ENCODE assay signal across 9 mouse cellular contexts in genomic region chr3:36181519-36181918, GRCm38 (mm10). TPM values are rescaled to one million over a fixed set of nuclear protein-coding genes. Genes with fewer than 3 reads are reported as not detected.
DNase-seq lines count a peak whose midpoint lies in the region; ATAC-seq and TF ChIP-seq lines count a peak whose summit lies in the region.
"Had no signal": no experiment of that assay in that cellular context is flagged by ENCODE, and none has a peak within 500 bp of the region (broad histone marks: within the 10 kb centered on the region; RNA-seq: fewer than 3 reads in every experiment).

No protein-coding gene starts in this region.

- H3K4me1 ChIP-seq in neural tube, embryonic 15.5 days = no peaks in the 10 kb centered on the region
- no peaks in the 10 kb centered on the region for H3K4me1 ChIP-seq in lung, adult 2 months (ENCODE audit: control insufficient read depth, insufficient read depth, low read length)
- no peaks in the 10 kb centered on the region for H3K4me1 ChIP-seq in stomach, postnatal 0 days (replicated peaks; ENCODE audit: control insufficient read depth, insufficient read depth)

- no peak overlapping the region for H3K4me2 ChIP-seq in neural tube, embryonic 15.5 days
- no peak overlapping the region for H3K4me2 ChIP-seq in stomach, postnatal 0 days (replicated peaks; ENCODE audit: low read depth)
- H3K4me2 ChIP-seq: heart, embryonic 13.5 days had no signal

- no peaks in the 10 kb centered on the region for H3K9me3 ChIP-seq in neural tube, embryonic 15.5 days (replicated peaks)
- H3K9me3 ChIP-seq in stomach, postnatal 0 days (ENCODE audit: control insufficient read depth, low read length) = no peaks in the 10 kb centered on the region
- H3K9me3 ChIP-seq: heart, embryonic 13.5 days had no signal

- TF ChIP-seq EP300 in stomach, postnatal 0 days (optimal IDR thresholded peaks at IDR 0.05) = no peak

- no peak overlapping the region for H3K4me3 ChIP-seq in neural tube, embryonic 15.5 days (replicated peaks)
- no peak overlapping the region for H3K4me3 ChIP-seq in lung, adult 2 months (replicated peaks; ENCODE audit: extremely low read depth, low read depth, low read length)
- no peak overlapping the region for H3K4me3 ChIP-seq in stomach, postnatal 0 days (ENCODE audit: low read depth, low read length)
- H3K4me3 ChIP-seq: heart, embryonic 13.5 days had no signal

- no peak for ATAC-seq in cerebellum, adult (ENCODE audit: insufficient number of reproducible peaks, low FRiP score, low TSS enrichment)
- ATAC-seq in neural tube, embryonic 15.5 days (ENCODE audit: low FRiP score) = no peak
- no peak for ATAC-seq in stomach, postnatal 0 days (ENCODE audit: low FRiP score, low TSS enrichment)

- TF ChIP-seq POLR2A in lung, adult 2 months (IDR thresholded peaks at IDR 0.05; ENCODE audit: borderline replicate concordance, extremely low read depth, low read depth, low read length) = no peak

- no peaks in the 10 kb centered on the region for H3K27me3 ChIP-seq in neural tube, embryonic 15.5 days (replicated peaks)
- no peaks in the 10 kb centered on the region for H3K27me3 ChIP-seq in stomach, postnatal 0 days (ENCODE audit: control insufficient read depth, insufficient read depth, low read length)
- H3K27me3 ChIP-seq: heart, embryonic 13.5 days had no signal

- no peak overlapping the region for H3K9ac ChIP-seq in neural tube, embryonic 15.5 days (replicated peaks)
- no peak overlapping the region for H3K9ac ChIP-seq in stomach, postnatal 0 days (ENCODE audit: low read length)
- H3K9ac ChIP-seq: heart, embryonic 13.5 days had no signal

- DNase-seq in cerebellum, adult 11 months = peak; percentile 14
- DNase-seq in neural tube, embryonic 10.5 days (ENCODE audit: extremely low spot score, low spot score) = peak; percentile 26
- peak; percentile 73 to 82 for DNase-seq in cerebellum, postnatal 10 days
- peak; percentile 70 for DNase-seq in heart, postnatal 4 days
- peak; percentile 7 for DNase-seq in lung, adult 2 months
- peak; percentile 51 for DNase-seq in stomach, postnatal 0 days (ENCODE audit: low spot score)

- no peak overlapping the region for H3K27ac ChIP-seq in neural tube, embryonic 15.5 days (replicated peaks)
- H3K27ac ChIP-seq in stomach, postnatal 0 days (replicated peaks) = no peak overlapping the region
- H3K27ac ChIP-seq: heart, embryonic 13.5 days had no signal

- H3K36me3 ChIP-seq in neural tube, embryonic 15.5 days = no peaks in the 10 kb centered on the region
- no peaks in the 10 kb centered on the region for H3K36me3 ChIP-seq in stomach, postnatal 0 days (ENCODE audit: control insufficient read depth, insufficient read depth, low read length)
- H3K36me3 ChIP-seq: heart, embryonic 13.5 days had no signal

- WGBS in neural tube, embryonic 15.5 days = 7% methylated on average over 4 of the region's 4 CpGs
- WGBS in lung, adult 2 months = 9% methylated on average over 4 of the region's 4 CpGs
- 5% methylated on average over 4 of the region's 4 CpGs for WGBS in stomach, postnatal 0 days

- no peak for TF ChIP-seq CTCF in lung, adult 2 months (IDR thresholded peaks at IDR 0.05; ENCODE audit: insufficient read depth, low read length)
- peak; percentile 73 for TF ChIP-seq CTCF in stomach, postnatal 0 days (IDR thresholded peaks at IDR 0.05; ENCODE audit: low read depth)

RNA-seq across cellular contexts. Expression of gene D3Ertd254e, which starts 30.7 kb away (rescaled TPM):
- polyA plus RNA-seq in neural tube, embryonic 15.5 days (2015; fragmentation: Nextera tagmentation; extraction: Ambion mirVana) = 14.8 and 18.1 TPM in 2 replicates
- 1 to 10 TPM; 6.4 to 7.6 TPM for total RNA-seq in heart, postnatal 4 days (2021)
- polyA plus RNA-seq in lung, adult 2 months (2012; rRNA removed) = 0.96 and 1.2 TPM in 2 replicates
- polyA plus RNA-seq in stomach, postnatal 0 days (2015; fragmentation: Nextera tagmentation; extraction: Ambion mirVana) = 2.5 and 2.8 TPM in 2 replicates

RNA-seq across cellular contexts. Expression of gene Qrfpr, which starts 40.6 kb away (rescaled TPM):
- 2.2 and 2.9 TPM in 2 replicates for polyA plus RNA-seq in neural tube, embryonic 15.5 days (2015; fragmentation: Nextera tagmentation; extraction: Ambion mirVana)
- total RNA-seq in heart, postnatal 4 days (2021) = not detected
- not detected in 2 replicates for polyA plus RNA-seq in lung, adult 2 months (2012; rRNA removed)
- 0.07 TPM in 1 of 2 replicates, not detected in the other for polyA plus RNA-seq in stomach, postnatal 0 days (2015; fragmentation: Nextera tagmentation; extraction: Ambion mirVana)

Comparison
In these comparisons a context has a peak if more than half of its experiments do, and no peak if none do; other contexts are left out.
1. DNase-seq: peak in every context shown above with its lines; median percentile 78 in cerebellum, postnatal 10 days; 70 in heart, postnatal 4 days; 51 in stomach, postnatal 0 days; 26 in neural tube, embryonic 10.5 days; 14 in cerebellum, adult 11 months; 7 in lung, adult 2 months.